Mouse (Mus musculus): Measurements from ENCODE around the gene Riox2.
"Not testable (repeated sequence)": the region's sequence is repeated elsewhere in the genome, so short reads cannot be mapped to it uniquely, and the experiment has no call there.

The Riox2 gene

GRCm38 (mm10) chr16:59471637-59472278, at the start of gene Riox2:
TSS of gene Riox2 (plus strand) at chr16:59471775.
- peak; percentile 56 to 81 for DNase-seq (ENCODE audit: low read depth in 1 of 2, low spot score in 2 of 2)

GRCm38 (mm10) chr16:59427960-59428359, 43.6 kb upstream of the Riox2 start:
- DNase-seq (ENCODE audit: low read depth in 1 of 2, low spot score in 2 of 2) = no peak

- DNase-seq (ENCODE audit: low read depth in 1 of 2, low spot score in 2 of 2) = no peak
Observed at GRCm38 (mm10) chr16:59433181-59433580, 38.4 kb upstream of the Riox2 start.

- no peak for DNase-seq (ENCODE audit: low read depth in 1 of 2, low spot score in 2 of 2)
Observed at GRCm38 (mm10) chr16:59444880-59445559, 26.6 kb upstream of the Riox2 start.

- no peak for DNase-seq (ENCODE audit: low read depth in 1 of 2, low spot score in 2 of 2)
Observed at GRCm38 (mm10) chr16:59448181-59448580, 23.4 kb upstream of the Riox2 start.

GRCm38 (mm10) chr16:59449092-59449491, 22.5 kb upstream of the Riox2 start:
- no peak for DNase-seq (ENCODE audit: low read depth in 1 of 2, low spot score in 2 of 2)

GRCm38 (mm10) chr16:59451813-59452212, 19.8 kb upstream of the Riox2 start:
- no peak for DNase-seq (ENCODE audit: low read depth in 1 of 2, low spot score in 2 of 2)

GRCm38 (mm10) chr16:59459259-59459861, 12.2 kb upstream of the Riox2 start:
- not testable (repeated sequence) for DNase-seq (ENCODE audit: low read depth in 1 of 2, low spot score in 2 of 2)

GRCm38 (mm10) chr16:59463567-59463966, 8.0 kb upstream of the Riox2 start:
- DNase-seq (ENCODE audit: low read depth in 1 of 2, low spot score in 2 of 2) = no peak

GRCm38 (mm10) chr16:59463973-59464372, 7.6 kb upstream of the Riox2 start:
- no peak for DNase-seq (ENCODE audit: low read depth in 1 of 2, low spot score in 2 of 2)

- no peak for DNase-seq (ENCODE audit: low read depth in 1 of 2, low spot score in 2 of 2)
Observed at GRCm38 (mm10) chr16:59469846-59470245, 1.7 kb upstream of the Riox2 start.

GRCm38 (mm10) chr16:59472546-59472945, 971 bp downstream of the Riox2 start:
- DNase-seq (ENCODE audit: low read depth in 1 of 2, low spot score in 2 of 2) = no peak

GRCm38 (mm10) chr16:59474788-59475187, 3.2 kb downstream of the Riox2 start:
- DNase-seq (ENCODE audit: low read depth in 1 of 2, low spot score in 2 of 2) = peak in 1 of 2 experiments; percentile 11

- DNase-seq (ENCODE audit: low read depth in 1 of 2, low spot score in 2 of 2) = no peak
Observed at GRCm38 (mm10) chr16:59477955-59478354, 6.4 kb downstream of the Riox2 start.

GRCm38 (mm10) chr16:59487239-59487638, 15.7 kb downstream of the Riox2 start:
- DNase-seq (ENCODE audit: low read depth in 1 of 2, low spot score in 2 of 2) = no peak

- DNase-seq (ENCODE audit: low read depth in 1 of 2, low spot score in 2 of 2) = no peak
Observed at GRCm38 (mm10) chr16:59487975-59488548, 16.5 kb downstream of the Riox2 start.

GRCm38 (mm10) chr16:59493199-59493598, 21.6 kb downstream of the Riox2 start:
- DNase-seq (ENCODE audit: low read depth in 1 of 2, low spot score in 2 of 2) = no peak

- no peak for DNase-seq (ENCODE audit: low read depth in 1 of 2, low spot score in 2 of 2)
Observed at GRCm38 (mm10) chr16:59497947-59498346, 26.4 kb downstream of the Riox2 start.

GRCm38 (mm10) chr16:59499180-59499579, 27.6 kb downstream of the Riox2 start:
- no peak for DNase-seq (ENCODE audit: low read depth in 1 of 2, low spot score in 2 of 2)

- no peak for DNase-seq (ENCODE audit: low read depth in 1 of 2, low spot score in 2 of 2)
Observed at GRCm38 (mm10) chr16:59509830-59510229, 38.3 kb downstream of the Riox2 start.

- no peak for DNase-seq (ENCODE audit: low read depth in 1 of 2, low spot score in 2 of 2)
Observed at GRCm38 (mm10) chr16:59515169-59515568, 43.6 kb downstream of the Riox2 start.

- DNase-seq (ENCODE audit: low read depth in 1 of 2, low spot score in 2 of 2) = no peak
Observed at GRCm38 (mm10) chr16:59516965-59517364, 45.4 kb downstream of the Riox2 start.
